Mouse (Mus musculus) C2C12 (cell line): Measurements from ENCODE around the gene Spata31d1d. TPM values are rescaled to one million over a fixed set of nuclear protein-coding genes. Genes with fewer than 3 reads are reported as not detected.

Experiments used
- H3K27me3 ChIP-seq: one replicate; pipeline ENCODE4 v1.6.1; 2011; ENCODE audit not compliant: control insufficient read depth, insufficient read depth, insufficient read length
- H3K36me3 ChIP-seq: one replicate; pipeline ENCODE4 v1.6.1; 2011; ENCODE audit not compliant: control insufficient read depth, insufficient read depth
- H3K4me3 ChIP-seq: one replicate; pipeline ENCODE4 v1.5.1; 2011; ENCODE audit warnings: mild to moderate bottlenecking, control low read depth; ENCODE audit not compliant: poor library complexity, insufficient read depth, severe bottlenecking
- H3K79me2 ChIP-seq: one replicate; pipeline ENCODE4 v1.6.1; 2011; ENCODE audit not compliant: control insufficient read depth, insufficient read depth
- H3K79me3 ChIP-seq: one replicate; pipeline ENCODE4 v1.6.1; 2011; ENCODE audit warnings: low read depth, control low read depth
- H3ac ChIP-seq: one replicate; pipeline ENCODE3; 2011; ENCODE audit warnings: low read depth; ENCODE audit not compliant: control insufficient read depth, insufficient read length
- CEBPB ChIP-seq: IDR thresholded peaks from one replicate; pipeline ENCODE4 v1.6.1; 2011; ENCODE audit warnings: low read depth, mild to moderate bottlenecking, control low read depth, moderate library complexity
- CTCF ChIP-seq: IDR thresholded peaks from one replicate; pipeline ENCODE4 v1.5.1; 2011; ENCODE audit not compliant: control insufficient read depth, insufficient read depth, insufficient read length
- FOSL1 ChIP-seq: IDR thresholded peaks from one replicate; pipeline ENCODE4 v1.8.0; 2011; ENCODE audit warnings: mild to moderate bottlenecking, low read length; ENCODE audit not compliant: poor library complexity, insufficient read depth, severe bottlenecking
- MAX ChIP-seq: IDR thresholded peaks from one replicate; pipeline ENCODE4 v1.6.1; 2011; ENCODE audit warnings: mild to moderate bottlenecking, control low read depth
- MYOD1 ChIP-seq: IDR thresholded peaks from one replicate; pipeline ENCODE4 v1.6.1; 2011; ENCODE audit warnings: low read depth; ENCODE audit not compliant: control insufficient read depth, insufficient read length
- MYOG ChIP-seq: IDR thresholded peaks from one replicate; pipeline ENCODE4 v1.6.1; 2011; ENCODE audit not compliant: control insufficient read depth, insufficient read length; ENCODE audit errors: extremely low read depth
- USF1 ChIP-seq: IDR thresholded peaks from one replicate; pipeline ENCODE4 v1.6.1; 2011; ENCODE audit warnings: low read depth, mild to moderate bottlenecking, control low read depth, moderate library complexity
- polyA plus RNA-seq: library from polyadenylated mRNA; unstranded; fragments of >200 nt; fragmentation: generic; extraction: Trizol; gene quantifications from one replicate; pipeline ENCODE4 v1.2.1, GENCODE M21; 2012; ENCODE audit warnings: missing spikeins

Gene Spata31d1d
- polyA plus RNA-seq, 1 experiment, result not detected

DNA sequence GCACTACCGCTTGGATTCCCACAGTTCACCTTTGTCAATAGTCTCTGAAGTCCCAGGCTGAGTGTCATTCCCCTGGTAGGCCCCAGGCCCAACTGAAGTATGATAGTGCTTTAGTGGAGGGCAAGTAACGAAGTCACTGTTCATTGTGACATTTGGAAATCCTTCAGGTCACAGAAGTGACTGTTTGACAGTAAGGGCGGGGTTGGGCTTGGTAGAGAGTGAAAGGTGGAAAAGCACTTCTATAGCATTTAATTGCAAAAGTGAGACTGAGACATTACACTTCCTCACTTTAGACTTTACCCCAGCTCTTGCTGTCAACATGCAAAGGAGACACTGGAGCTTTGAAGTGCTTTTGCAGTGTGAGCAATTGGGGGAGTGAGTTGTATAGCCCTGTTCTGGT lies 37.5 kb downstream of the Spata31d1d start, which contains the start of gene 4921517D22Rik:
TSS of gene 4921517D22Rik (minus strand) at position 101 of the 400 bp plus-strand sequence.
- Histone ChIP-seq H3K4me3 (no peak within 1 kb of the TSS), H3ac (no peak within 1 kb of the TSS), H3K79me3 (no peaks in the 10 kb centered on the region), H3K79me2 (no peaks in the 10 kb centered on the region), H3K36me3 (no peaks in the 10 kb centered on the region), H3K27me3 (peaks cover 12% of the 10 kb centered on the region)
- no peak for TF ChIP-seq FOSL1
- TF ChIP-seq MYOD1, result no peak
- TF ChIP-seq MAX, result no peak
- no peak for TF ChIP-seq USF1
- no peak for TF ChIP-seq MYOG

GRCm38 (mm10) chr13:59691478-59691877 lies 40.1 kb downstream of the Spata31d1d start:
- Histone ChIP-seq H3ac (no peak overlapping the region), H3K79me2 (no peaks in the 10 kb centered on the region), H3K79me3 (no peaks in the 10 kb centered on the region), H3K27me3 (peaks cover 12% of the 10 kb centered on the region), H3K36me3 (no peaks in the 10 kb centered on the region), H3K4me3 (no peak overlapping the region)
- TF ChIP-seq MYOG (no peak), CEBPB (no peak), FOSL1 (no peak), CTCF (no peak), MYOD1 (no peak), USF1 (no peak), MAX (no peak)

- Histone ChIP-seq H3K79me3 (no peaks in the 10 kb centered on the region), H3K4me3 (no peak overlapping the region), H3ac (no peak overlapping the region), H3K79me2 (no peaks in the 10 kb centered on the region), H3K36me3 (no peaks in the 10 kb centered on the region), H3K27me3 (peaks cover 12% of the 10 kb centered on the region)
- no peak for TF ChIP-seq CTCF
- no peak for TF ChIP-seq CEBPB
- no peak for TF ChIP-seq MAX
- TF ChIP-seq MYOG, result no peak
- TF ChIP-seq FOSL1, result no peak
- TF ChIP-seq MYOD1, result no peak
- TF ChIP-seq USF1, result no peak
Measured at GRCm38 (mm10) chr13:59690576-59690975, 41.0 kb downstream of the Spata31d1d start.

GRCm38 (mm10) chr13:59689843-59690242 lies 41.7 kb downstream of the Spata31d1d start:
- H3K79me2 ChIP-seq, result no peaks in the 10 kb centered on the region
- TF ChIP-seq USF1 (no peak), CTCF (no peak), MYOD1 (no peak), FOSL1 (no peak), CEBPB (no peak), MYOG (no peak), MAX (no peak)
- H3K79me3 ChIP-seq, result no peaks in the 10 kb centered on the region
- peaks cover 12% of the 10 kb centered on the region for H3K27me3 ChIP-seq
- no peak overlapping the region for H3ac ChIP-seq
- H3K4me3 ChIP-seq, result no peak overlapping the region
- H3K36me3 ChIP-seq, result no peaks in the 10 kb centered on the region

GRCm38 (mm10) chr13:59689313-59689712 lies 42.2 kb downstream of the Spata31d1d start:
- TF ChIP-seq USF1 (no peak), MYOG (no peak), CEBPB (no peak), CTCF (no peak), FOSL1 (no peak), MYOD1 (no peak), MAX (no peak)
- H3K79me3 ChIP-seq, result no peaks in the 10 kb centered on the region
- no peaks in the 10 kb centered on the region for H3K79me2 ChIP-seq
- no peak overlapping the region for H3ac ChIP-seq
- no peaks in the 10 kb centered on the region for H3K36me3 ChIP-seq
- H3K27me3 ChIP-seq, result peaks cover 12% of the 10 kb centered on the region
- H3K4me3 ChIP-seq, result no peak overlapping the region

DNA sequence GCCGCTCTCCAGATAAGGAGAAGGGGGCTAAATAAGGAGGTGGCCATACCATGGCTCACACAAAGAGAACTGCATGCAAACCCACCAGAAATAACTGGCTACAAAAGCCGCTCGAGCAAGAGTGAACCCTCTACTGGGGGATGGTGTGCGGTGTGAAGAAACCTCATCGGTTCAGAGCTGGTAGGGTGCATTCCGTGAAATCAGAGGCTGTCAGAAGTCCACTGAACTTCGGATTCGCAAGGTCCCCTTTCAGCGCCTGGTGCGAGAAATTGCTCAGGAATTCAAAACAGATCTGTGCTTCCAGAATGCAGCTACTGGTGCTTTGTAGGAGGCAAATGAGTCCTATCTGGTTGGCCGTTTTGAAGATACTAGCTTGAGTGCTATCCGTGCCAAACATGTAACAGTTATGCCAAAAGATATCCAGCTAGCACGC lies 43.2 kb downstream of the Spata31d1d start:
- H3ac ChIP-seq, result no peak overlapping the region
- peaks cover 8% of the 10 kb centered on the region for H3K27me3 ChIP-seq
- no peaks in the 10 kb centered on the region for H3K79me2 ChIP-seq
- TF ChIP-seq MYOD1 (no peak), CTCF (no peak), FOSL1 (no peak), CEBPB (no peak), USF1 (no peak), MYOG (no peak), MAX (no peak)
- H3K4me3 ChIP-seq, result no peak overlapping the region
- no peaks in the 10 kb centered on the region for H3K36me3 ChIP-seq
- H3K79me3 ChIP-seq, result no peaks in the 10 kb centered on the region
